Mouse (Mus musculus): Measurements from ENCODE around the gene Rassf1. TPM values are rescaled to one million over a fixed set of nuclear protein-coding genes. Genes with fewer than 3 reads are reported as not detected.

Gene Rassf1
- polyA plus RNA-seq, 1 experiment from 2014 or later = 46.5 TPM

GRCm38 (mm10) chr9:107579023-107579900, 27.9 kb downstream of the Rassf1 start:
- Histone ChIP-seq H3K4me1 (peaks cover 75% of the 10 kb centered on the region), H3K36me3 (replicated peaks) (peaks cover 34% of the 10 kb centered on the region), H3K27ac (replicated peaks) (peak overlapping the region; percentile 93; the same call in 1 of the 2 replicates), H3K4me3 (peak overlapping the region; percentile 77; the same call in 1 of the 2 replicates), H3K27me3 (replicated peaks; ENCODE audit: low read depth, poor library complexity, severe bottlenecking) (no peaks in the 10 kb centered on the region), H3K9me3 (no peaks in the 10 kb centered on the region)
- DNase-seq (ENCODE audit: low spot score) = no peak
- 92% methylated on average over 14 of the region's 14 CpGs for WGBS

- H3K36me3 ChIP-seq (replicated peaks) = peaks cover 28% of the 10 kb centered on the region
- peak within 1 kb of the TSS; percentile 77 for H3K4me3 ChIP-seq
- WGBS = under 1% methylated on average over 32 of the region's 32 CpGs
- DNase-seq (ENCODE audit: low spot score) = peak; percentile 86
- H3K4me1 ChIP-seq = peaks cover 70% of the 10 kb centered on the region
- peak within 1 kb of the TSS; percentile 93 for H3K27ac ChIP-seq (replicated peaks)
- no peaks in the 10 kb centered on the region for H3K9me3 ChIP-seq
- no peaks in the 10 kb centered on the region for H3K27me3 ChIP-seq (replicated peaks; ENCODE audit: low read depth, poor library complexity, severe bottlenecking)
These were observed 29.4 kb downstream of the Rassf1 start, which contains the start of gene Hyal3 for GRCm38 (mm10) chr9:107580501-107581317. Hyal3 (plus strand) TSS chr9:107580818.

- H3K27ac ChIP-seq (replicated peaks) = peak overlapping the region; percentile 93
- WGBS = 74% methylated on average over 4 of the region's 4 CpGs
- H3K4me3 ChIP-seq = peak overlapping the region; percentile 77
- no peaks in the 10 kb centered on the region for H3K27me3 ChIP-seq (replicated peaks; ENCODE audit: low read depth, poor library complexity, severe bottlenecking)
- DNase-seq (ENCODE audit: low spot score) = no peak
- H3K36me3 ChIP-seq (replicated peaks) = peaks cover 28% of the 10 kb centered on the region
- peaks cover 62% of the 10 kb centered on the region for H3K4me1 ChIP-seq
- no peaks in the 10 kb centered on the region for H3K9me3 ChIP-seq
These were observed 30.2 kb downstream of the Rassf1 start for GRCm38 (mm10) chr9:107581584-107581983.

GRCm38 (mm10) chr9:107582509-107583062, 31.2 kb downstream of the Rassf1 start:
- Histone ChIP-seq H3K36me3 (replicated peaks) (peaks cover 28% of the 10 kb centered on the region), H3K9me3 (no peaks in the 10 kb centered on the region), H3K4me3 (peak overlapping the region; percentile 77; the same call in 1 of the 2 replicates), H3K4me1 (peaks cover 57% of the 10 kb centered on the region), H3K27ac (replicated peaks) (no peak overlapping the region), H3K27me3 (replicated peaks; ENCODE audit: low read depth, poor library complexity, severe bottlenecking) (no peaks in the 10 kb centered on the region)
- DNase-seq (ENCODE audit: low spot score) = no peak
- 90% methylated on average over 7 of the region's 7 CpGs for WGBS

GRCm38 (mm10) chr9:107583174-107583573, 31.8 kb downstream of the Rassf1 start:
- H3K4me3 ChIP-seq = no peak overlapping the region
- 93% methylated on average over 14 of the region's 14 CpGs for WGBS
- H3K4me1 ChIP-seq = peaks cover 55% of the 10 kb centered on the region
- no peaks in the 10 kb centered on the region for H3K27me3 ChIP-seq (replicated peaks; ENCODE audit: low read depth, poor library complexity, severe bottlenecking)
- no peaks in the 10 kb centered on the region for H3K9me3 ChIP-seq
- DNase-seq (ENCODE audit: low spot score) = no peak
- H3K27ac ChIP-seq (replicated peaks) = no peak overlapping the region
- H3K36me3 ChIP-seq (replicated peaks) = peaks cover 28% of the 10 kb centered on the region

- 93% methylated on average over 5 of the region's 5 CpGs for WGBS
- H3K4me3 ChIP-seq = peak overlapping the region; percentile 26
- H3K27ac ChIP-seq (replicated peaks) = no peak overlapping the region; the same call in 1 of the 2 replicates
- DNase-seq (ENCODE audit: low spot score) = no peak
- H3K4me1 ChIP-seq = peaks cover 35% of the 10 kb centered on the region
- no peaks in the 10 kb centered on the region for H3K9me3 ChIP-seq
- H3K36me3 ChIP-seq (replicated peaks) = peaks cover 47% of the 10 kb centered on the region
- H3K27me3 ChIP-seq (replicated peaks; ENCODE audit: low read depth, poor library complexity, severe bottlenecking) = no peaks in the 10 kb centered on the region
These were observed 35.1 kb downstream of the Rassf1 start for GRCm38 (mm10) chr9:107586504-107586903.

GRCm38 (mm10) chr9:107586974-107587832, 35.8 kb downstream of the Rassf1 start, which contains the start of gene Ifrd2:
Ifrd2 (plus strand) TSS chr9:107587642.
- peak within 1 kb of the TSS; percentile 80 for H3K4me3 ChIP-seq
- peak within 1 kb of the TSS; percentile 84 for H3K27ac ChIP-seq (replicated peaks)
- no peaks in the 10 kb centered on the region for H3K9me3 ChIP-seq
- H3K36me3 ChIP-seq (replicated peaks) = peaks cover 54% of the 10 kb centered on the region
- DNase-seq (ENCODE audit: low spot score) = peak; percentile 95
- no peaks in the 10 kb centered on the region for H3K27me3 ChIP-seq (replicated peaks; ENCODE audit: low read depth, poor library complexity, severe bottlenecking)
- peaks cover 28% of the 10 kb centered on the region for H3K4me1 ChIP-seq
- WGBS = 14% methylated on average over 46 of the region's 46 CpGs

GRCm38 (mm10) chr9:107587833-107588639, 36.7 kb downstream of the Rassf1 start:
- H3K27ac ChIP-seq (replicated peaks) = peak overlapping the region; percentile 84
- H3K27me3 ChIP-seq (replicated peaks; ENCODE audit: low read depth, poor library complexity, severe bottlenecking) = no peaks in the 10 kb centered on the region
- peaks cover 55% of the 10 kb centered on the region for H3K36me3 ChIP-seq (replicated peaks)
- H3K4me1 ChIP-seq = peaks cover 21% of the 10 kb centered on the region
- no peaks in the 10 kb centered on the region for H3K9me3 ChIP-seq
- no peak for DNase-seq (ENCODE audit: low spot score)
- H3K4me3 ChIP-seq = peak overlapping the region; percentile 80
- WGBS = 6% methylated on average over 33 of the region's 33 CpGs

- H3K4me1 ChIP-seq = peaks cover 21% of the 10 kb centered on the region
- 0 out of 2 replicates have a peak overlapping the region, but pooled peaks have one; percentile 8 for H3K4me3 ChIP-seq
- no peak overlapping the region for H3K27ac ChIP-seq (replicated peaks)
- peaks cover 63% of the 10 kb centered on the region for H3K36me3 ChIP-seq (replicated peaks)
- WGBS = 93% methylated on average over 25 of the region's 25 CpGs
- no peak for DNase-seq (ENCODE audit: low spot score)
- H3K9me3 ChIP-seq = no peaks in the 10 kb centered on the region
- no peaks in the 10 kb centered on the region for H3K27me3 ChIP-seq (replicated peaks; ENCODE audit: low read depth, poor library complexity, severe bottlenecking)
These were observed 38.9 kb downstream of the Rassf1 start for GRCm38 (mm10) chr9:107590058-107590772.

GRCm38 (mm10) chr9:107590773-107591060, 39.4 kb downstream of the Rassf1 start:
- peaks cover 62% of the 10 kb centered on the region for H3K36me3 ChIP-seq (replicated peaks)
- H3K4me3 ChIP-seq = no peak overlapping the region; the same call in 1 of the 2 replicates
- WGBS = 94% methylated on average over 6 of the region's 6 CpGs

More at GRCm38 (mm10) chr9:107590773-107591060, 39.4 kb downstream of the Rassf1 start:
- DNase-seq (ENCODE audit: low spot score) = no peak
- H3K27ac ChIP-seq (replicated peaks) = no peak overlapping the region
- no peaks in the 10 kb centered on the region for H3K9me3 ChIP-seq
- peaks cover 21% of the 10 kb centered on the region for H3K4me1 ChIP-seq
- H3K27me3 ChIP-seq (replicated peaks; ENCODE audit: low read depth, poor library complexity, severe bottlenecking) = no peaks in the 10 kb centered on the region
